Mouse (Mus musculus) small intestine, adult 2 months (tissue): ENCODE data around the gene Pfkfb4.

Experiments
- CTCF ChIP-seq: fragments of 200-500 bp; IDR thresholded peaks from 2 replicates; pipeline ENCODE4 v1.5.1; 2012; ENCODE audit warnings: low read depth, mild to moderate bottlenecking, control low read depth, inconsistent platforms, low read length, moderate library complexity, mixed read lengths; ENCODE audit not compliant: insufficient replicate concordance, insufficient read length; ENCODE audit errors: extremely low read depth
- POLR2A ChIP-seq: fragments of 200-500 bp; IDR thresholded peaks from 2 replicates; pipeline ENCODE4 v1.6.1; 2012; ENCODE audit warnings: low read depth, mild to moderate bottlenecking, control low read depth, inconsistent platforms, low read length, moderate library complexity

DNA sequence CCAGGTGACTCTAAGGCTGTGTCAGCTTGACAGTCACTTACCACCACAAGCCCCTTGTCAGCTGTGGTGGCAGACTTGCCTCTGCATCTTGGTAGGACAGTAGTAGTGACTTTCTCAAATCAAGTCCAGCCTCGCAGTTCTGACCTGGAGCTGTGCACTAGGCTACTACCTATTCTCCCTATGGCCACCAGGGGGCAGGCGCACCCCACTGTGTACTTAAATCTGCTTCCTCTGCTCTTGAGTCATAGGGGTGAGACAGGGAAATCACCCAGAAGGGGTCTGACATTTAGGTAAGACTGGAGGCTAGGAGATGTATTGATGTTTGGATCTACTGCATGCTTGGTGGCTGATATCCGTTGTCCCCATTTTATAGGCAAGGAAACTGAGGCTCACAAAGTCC lies 9.1 kb downstream of the Pfkfb4 start:
- TF ChIP-seq POLR2A (no peak; the same call in 1 of the 2 replicates), CTCF (peak; percentile 98; the same call in 1 of the 2 replicates)
